Mouse (Mus musculus) adrenal gland, adult 2 months (tissue): ENCODE results near the gene Inpp5f. TPM values are rescaled to one million over a fixed set of nuclear protein-coding genes. Genes with fewer than 3 reads are reported as not detected.
A peak's percentile ranks its signal among the peaks of the same experiment; 100 is the strongest.
"Not testable (repeated sequence)": the region's sequence is repeated elsewhere in the genome, so short reads cannot be mapped to it uniquely, and the experiment has no call there.

Source experiments
- DNase-seq: peaks from one replicate; pipeline ENCODE4 v3.0.0; 2021
- polyA plus RNA-seq: library from polyadenylated mRNA; depleted of rRNA; stranded (reverse); fragments of >200 nt; gene quantifications from 2 replicates; pipeline ENCODE4 v1.2.3, GENCODE M21; 2012
- total RNA-seq, 2 experiments: library from RNA; stranded (reverse); gene quantifications; 2 replicates each; pipeline ENCODE4 v1.2.3; 2021

The Inpp5f gene
- total and polyA plus RNA-seq, 3 experiments = 10.9 to 21.7 (median 18.2) TPM

DNA sequence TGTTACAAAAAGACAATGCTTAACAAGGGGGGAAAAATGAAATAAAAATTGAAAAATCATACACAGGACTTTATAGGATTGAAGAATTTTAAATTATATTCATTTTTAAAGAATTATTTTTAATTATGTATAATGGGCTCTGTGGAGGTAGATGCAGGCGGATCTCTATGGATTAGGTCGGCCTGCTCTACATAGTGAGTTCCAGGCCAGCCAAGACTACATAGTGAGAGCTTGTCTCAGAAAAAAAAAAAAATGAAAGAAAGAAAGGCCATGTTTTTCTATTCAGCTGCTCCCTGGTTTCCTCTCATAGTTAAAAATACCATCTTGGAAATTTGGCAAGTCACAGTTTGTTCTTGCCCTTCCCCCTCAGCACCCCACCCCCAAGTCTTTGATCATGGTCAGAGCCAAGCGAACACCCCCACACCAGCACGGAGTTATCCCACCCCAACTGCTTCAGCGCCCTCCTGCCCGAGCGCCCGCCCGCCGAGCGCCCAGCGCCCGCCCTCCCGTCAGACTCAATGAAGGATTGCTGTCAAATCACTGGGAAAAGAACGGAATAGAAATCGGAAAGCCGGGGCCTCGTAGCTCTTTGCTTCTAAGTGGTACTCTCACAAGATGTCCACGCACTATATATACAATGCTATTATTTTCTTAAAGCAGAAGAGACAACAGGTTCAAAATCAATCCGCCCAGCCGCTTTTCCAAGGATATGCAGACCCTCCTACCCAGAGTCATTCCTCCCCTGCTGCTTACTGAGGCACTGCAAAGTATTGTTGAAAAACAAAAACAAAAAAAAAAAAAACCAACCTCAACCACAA is 18.8 kb upstream of the Inpp5f start:
- peak; percentile 67 for DNase-seq

GRCm38 (mm10) chr7:128592936-128593241 is 18.2 kb upstream of the Inpp5f start:
- DNase-seq = no peak

DNA sequence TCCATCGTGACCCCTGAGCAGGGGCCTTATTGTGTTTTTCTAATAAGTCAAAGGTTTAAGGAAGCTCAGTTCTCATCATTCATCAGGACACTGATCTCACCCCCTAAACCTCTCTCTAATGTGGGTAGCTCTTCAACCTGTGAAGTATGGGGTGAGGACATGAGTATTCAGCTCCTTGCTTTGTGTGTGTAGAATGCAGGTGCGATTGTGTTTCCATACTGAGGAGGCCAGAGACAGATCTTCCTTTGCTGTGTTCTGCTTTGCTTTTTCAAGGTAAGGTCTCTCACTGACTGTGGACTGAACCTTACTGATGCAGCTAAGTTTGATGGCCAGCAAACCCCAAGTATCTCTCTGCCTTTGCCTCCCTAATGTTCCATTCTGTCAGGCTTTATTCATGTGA is 14.9 kb upstream of the Inpp5f start:
- no peak for DNase-seq

GRCm38 (mm10) chr7:128599072-128599471 is 12.1 kb upstream of the Inpp5f start:
- no peak for DNase-seq

GRCm38 (mm10) chr7:128601826-128602225 is 9.3 kb upstream of the Inpp5f start:
- DNase-seq = no peak

GRCm38 (mm10) chr7:128609936-128610335 is 1.2 kb upstream of the Inpp5f start:
- DNase-seq = not testable (repeated sequence)

DNA sequence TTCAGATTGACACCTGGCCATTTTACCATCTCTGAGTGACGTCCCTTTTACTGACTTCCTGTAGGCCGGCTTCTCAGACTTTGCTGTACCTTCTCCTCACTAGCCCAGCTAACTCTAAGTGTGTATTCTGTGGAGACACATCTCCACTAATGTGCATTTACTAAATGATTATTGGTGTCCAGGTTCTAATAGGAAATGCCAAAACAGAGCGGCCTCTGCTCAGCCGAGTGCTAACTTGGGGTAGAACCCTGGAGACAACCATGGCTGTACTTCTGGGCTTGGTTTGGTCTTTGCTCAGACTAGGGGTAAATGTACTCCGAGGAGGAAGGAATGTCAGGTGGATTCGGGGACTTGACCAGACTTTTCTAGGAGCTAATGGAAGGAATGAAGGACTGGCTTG is 638 bp upstream of the Inpp5f start:
- no peak for DNase-seq

DNA sequence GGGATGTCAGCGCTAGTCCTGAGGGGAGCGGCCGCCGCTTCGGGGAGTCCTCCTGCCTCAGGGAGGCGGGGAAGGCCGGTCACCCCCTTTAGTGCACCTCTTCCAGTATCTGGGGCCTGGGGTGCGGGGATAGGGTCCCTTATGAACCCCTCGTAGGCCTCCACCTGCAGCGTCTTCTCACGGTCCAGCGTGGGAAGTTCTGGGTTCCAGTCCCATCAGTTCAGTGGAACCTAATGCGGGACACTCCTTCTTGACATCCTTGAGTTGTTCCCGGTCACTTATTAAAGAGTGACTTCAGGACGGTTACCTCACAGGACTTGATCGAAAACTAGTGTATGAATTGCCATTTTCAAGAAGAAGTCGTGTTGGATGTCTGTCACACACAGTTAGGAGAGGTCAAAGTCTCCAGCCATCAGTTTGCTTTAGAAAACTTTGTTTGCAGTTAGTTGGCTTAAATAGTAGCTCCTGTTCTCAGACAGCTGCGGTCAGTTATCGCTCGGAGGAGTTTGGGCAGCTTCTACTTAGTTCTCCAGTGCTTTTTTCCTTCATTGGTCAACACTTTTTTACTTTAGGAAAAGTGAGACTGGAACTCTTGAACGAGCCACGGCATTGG is 777 bp downstream of the Inpp5f start:
- DNase-seq = peak; percentile 29

- DNase-seq = no peak
Observed at GRCm38 (mm10) chr7:128612521-128613181, 1.5 kb downstream of the Inpp5f start.

DNA sequence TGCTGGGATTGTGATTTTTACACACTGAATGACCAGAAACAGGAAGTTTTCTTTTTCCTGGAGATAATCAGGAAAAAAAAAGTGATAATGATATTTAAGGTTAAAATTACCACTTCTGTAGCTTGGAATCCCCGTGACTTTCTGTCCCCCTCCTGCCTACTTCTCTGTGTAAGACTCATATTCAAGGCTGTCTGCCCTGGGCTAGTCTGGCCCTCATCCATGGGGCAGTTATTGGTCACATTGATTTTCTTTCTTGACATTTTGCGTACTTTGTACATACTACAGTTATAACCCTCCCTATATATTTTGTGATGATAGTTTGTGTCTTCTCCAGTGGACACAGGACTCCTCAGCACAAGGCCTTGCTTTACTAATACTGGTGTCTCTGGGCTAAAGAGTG is 2.5 kb downstream of the Inpp5f start:
- DNase-seq = peak; percentile 38

DNA sequence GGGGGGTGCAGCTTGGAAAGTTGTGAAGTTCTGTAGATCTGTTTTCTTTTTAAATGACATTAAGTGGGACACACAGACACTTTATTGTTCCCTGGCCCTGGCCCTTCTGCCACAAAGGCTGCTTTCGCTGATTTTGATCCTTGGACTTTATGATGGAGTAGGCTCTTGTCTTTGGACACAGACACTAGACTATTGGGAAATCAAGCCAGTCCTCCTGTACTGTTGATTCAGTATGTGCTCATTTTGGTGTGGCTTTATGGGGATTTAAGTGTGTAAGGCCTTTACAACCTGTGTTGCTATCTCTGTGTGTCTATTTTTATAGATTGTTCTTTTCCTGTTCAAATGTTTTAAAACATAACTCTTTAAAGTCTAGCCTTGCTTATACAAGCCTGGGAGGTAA is 6.5 kb downstream of the Inpp5f start:
- no peak for DNase-seq

DNA sequence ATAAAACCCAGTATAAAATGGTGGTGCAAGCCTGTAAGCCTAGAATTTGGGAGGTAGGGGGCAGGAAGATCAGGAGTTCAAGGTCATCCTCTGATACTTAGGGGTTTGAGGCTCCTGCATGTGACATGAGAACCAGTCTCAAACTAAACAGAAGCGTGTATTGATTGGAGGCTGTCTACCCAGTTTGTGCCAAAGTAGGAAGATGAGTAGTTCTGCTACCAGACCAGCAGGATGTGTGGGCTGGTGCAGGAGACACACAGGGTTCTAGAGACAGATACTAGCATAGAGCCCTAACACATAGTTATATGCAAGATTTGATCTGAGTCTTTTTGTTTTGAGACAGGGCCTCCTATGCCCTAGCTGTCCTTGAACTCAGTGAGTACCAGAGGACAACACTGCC is 9.1 kb downstream of the Inpp5f start:
- DNase-seq = no peak

DNA sequence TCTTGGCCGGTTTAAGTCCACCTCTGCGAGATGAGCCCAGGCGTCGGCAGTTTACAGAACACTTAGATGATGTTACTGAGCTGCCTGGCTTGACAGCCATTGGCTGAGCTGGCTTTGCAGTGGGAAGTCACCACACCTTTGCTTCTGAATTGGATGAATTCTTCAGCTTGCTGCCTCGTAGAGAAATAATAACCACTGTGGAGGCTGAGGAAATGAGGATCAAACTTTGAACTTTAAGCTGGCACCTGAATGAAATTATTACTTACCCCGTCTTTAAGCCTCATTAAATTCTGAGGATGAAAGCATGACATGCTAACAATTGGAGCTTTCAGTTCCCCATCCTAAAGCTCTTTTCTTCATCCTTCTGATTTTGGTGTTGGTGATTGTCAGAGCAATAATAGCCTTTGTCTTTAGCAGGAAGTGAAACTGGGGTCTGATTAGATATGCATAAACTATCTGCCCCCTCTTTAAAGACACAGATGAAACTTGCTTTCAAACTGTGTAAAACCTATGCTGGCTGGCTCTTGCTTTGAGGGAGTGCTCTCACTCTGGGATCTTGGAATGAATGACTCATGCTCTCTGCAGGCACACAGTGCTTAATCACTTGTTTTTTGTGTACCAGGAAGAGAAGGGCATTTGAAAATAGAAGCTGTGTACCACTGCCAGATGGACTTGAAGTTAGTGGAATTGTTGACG is 11.3 kb downstream of the Inpp5f start:
- DNase-seq = peak; percentile 66

DNA sequence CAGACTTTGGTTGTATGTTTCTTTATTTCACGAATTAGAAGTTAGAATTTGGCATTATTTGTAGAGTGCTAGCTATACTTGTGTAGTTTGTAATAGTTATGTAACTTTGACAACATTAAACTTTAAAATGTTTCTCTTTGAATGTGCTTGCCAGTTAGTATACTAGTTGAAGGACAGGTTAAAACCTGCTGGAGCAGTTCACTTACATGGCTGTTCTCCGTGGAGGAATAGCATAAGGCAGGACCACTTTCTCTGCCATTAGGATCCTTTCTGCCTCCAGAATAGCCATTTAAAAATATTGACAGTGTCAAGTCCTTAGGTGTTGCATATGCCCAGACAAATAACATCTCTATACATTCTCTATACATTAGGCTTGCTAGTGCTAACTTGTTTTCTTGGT is 11.9 kb downstream of the Inpp5f start:
- no peak for DNase-seq

DNA sequence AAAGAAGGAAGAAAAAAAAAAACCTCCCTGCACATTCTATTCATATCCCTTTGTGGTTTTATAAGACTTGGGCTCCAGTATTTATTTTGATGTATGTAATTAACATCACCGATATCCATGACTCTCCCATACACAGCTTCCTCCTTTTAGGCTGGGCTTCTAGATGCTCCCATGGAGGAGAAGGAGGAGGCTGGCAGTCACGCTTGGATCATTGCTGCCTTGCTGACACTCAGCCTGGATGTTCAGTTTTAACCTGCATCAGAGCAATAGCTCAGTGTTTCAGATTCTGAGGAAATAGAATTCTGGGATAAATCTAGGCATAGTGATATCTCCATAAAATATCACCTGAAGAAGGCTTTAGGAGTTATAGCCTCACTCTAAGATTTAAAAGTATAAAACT is 14.3 kb downstream of the Inpp5f start:
- DNase-seq = no peak

GRCm38 (mm10) chr7:128626601-128627000 is 15.5 kb downstream of the Inpp5f start:
- DNase-seq = no peak

DNA sequence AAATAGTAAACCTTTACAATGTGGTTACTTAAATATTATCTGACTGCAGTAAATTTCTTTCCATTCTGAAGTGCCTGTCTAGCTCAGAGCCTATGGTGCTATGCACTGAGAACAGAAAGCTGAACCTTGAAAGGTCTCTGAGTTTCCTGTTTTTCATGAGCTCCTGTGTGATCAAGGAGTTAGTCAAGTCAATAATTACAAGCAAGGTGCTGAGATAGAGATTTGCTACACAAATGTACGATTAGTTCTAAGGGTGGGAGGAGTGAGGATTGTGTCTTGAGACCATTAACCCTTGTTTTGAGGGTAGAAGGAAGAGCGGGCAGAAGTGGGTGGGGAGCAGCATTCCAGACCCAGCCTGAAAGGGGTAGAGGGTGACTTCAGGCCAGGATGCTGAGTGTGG is 16.1 kb downstream of the Inpp5f start:
- no peak for DNase-seq

DNA sequence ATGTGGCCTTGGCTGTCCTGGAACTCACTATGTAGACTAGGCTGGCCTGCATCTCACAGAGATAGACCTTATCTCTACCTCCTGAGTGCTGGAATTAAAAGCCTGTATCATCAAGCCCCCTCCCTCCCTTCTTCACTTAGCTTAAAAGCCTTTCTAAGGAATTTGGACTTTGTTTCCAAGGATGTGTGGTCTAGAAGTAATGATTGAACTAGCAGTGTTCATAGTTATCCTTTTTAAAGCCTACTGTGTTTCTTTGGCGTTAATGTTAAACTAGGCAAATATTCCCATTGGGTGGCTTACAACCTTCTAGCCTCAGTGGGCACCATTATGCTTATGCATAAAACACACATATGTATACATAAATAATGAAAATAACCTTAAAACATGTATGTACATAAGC is 16.6 kb downstream of the Inpp5f start:
- DNase-seq = no peak

DNA sequence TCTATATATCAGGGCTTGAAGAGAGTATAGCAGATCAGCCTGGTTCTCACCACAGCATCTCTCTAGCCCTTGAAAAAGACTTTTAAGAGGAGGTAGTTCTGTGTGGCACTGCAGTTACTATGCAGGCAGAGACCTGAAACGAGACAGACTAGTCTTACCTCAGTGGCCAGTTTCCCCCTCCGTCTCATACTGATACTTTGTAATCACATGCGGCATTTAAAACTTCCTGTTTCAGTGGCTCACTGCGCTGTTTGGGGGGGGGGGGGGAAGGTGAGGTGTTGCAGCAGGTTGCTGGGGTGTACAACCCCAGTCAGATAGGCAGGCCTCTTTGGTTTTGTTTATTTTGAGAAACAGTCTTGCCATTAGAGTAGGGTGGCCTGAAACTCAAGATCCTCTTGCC is 22.0 kb downstream of the Inpp5f start:
- no peak for DNase-seq

DNA sequence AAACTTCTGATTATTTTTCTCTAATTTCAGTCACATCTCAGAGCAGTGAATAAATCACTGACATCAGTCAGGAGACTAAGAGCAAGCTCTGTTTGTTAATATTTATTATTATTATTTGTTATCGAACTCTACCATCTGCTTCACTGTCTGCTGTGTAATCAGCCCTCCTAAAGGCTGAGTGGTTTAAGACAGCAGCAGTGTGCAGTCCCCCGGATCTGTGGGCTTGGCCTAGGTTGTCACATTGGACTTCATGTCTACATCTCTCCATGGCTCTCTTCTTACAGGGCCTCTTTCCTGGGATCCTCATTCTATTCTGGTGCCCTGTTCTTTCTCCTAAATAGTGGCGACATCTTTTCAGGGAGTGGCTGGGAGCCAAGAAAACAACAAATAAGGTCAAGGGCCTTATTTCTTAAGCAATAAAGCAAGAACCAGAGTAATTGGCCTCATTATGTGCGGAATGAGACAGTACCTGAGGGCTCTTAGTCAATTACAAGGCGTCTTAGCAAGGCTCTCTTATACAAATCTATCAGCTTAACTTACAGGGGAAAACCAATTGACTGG is 28.9 kb downstream of the Inpp5f start:
- peak; percentile 56 for DNase-seq

DNA sequence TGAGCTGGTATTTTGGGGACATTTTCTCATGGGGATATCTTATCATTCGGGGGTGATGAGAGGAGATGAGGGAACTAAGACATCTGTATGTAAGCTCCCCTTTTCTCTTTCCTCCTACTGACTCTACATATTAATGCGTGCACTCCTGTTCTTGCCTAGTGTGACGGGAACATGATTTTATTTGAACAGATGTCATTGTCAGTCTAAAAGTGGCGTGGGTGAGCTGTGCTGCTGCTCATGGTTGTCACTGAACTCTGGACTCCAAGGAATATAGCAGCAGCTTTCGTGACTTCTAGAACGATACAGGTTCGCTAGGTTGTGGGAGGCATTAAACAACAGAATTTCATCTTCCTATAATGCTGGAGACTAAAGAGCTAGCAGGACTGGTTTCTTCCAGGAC is 30.4 kb downstream of the Inpp5f start:
- no peak for DNase-seq

DNA sequence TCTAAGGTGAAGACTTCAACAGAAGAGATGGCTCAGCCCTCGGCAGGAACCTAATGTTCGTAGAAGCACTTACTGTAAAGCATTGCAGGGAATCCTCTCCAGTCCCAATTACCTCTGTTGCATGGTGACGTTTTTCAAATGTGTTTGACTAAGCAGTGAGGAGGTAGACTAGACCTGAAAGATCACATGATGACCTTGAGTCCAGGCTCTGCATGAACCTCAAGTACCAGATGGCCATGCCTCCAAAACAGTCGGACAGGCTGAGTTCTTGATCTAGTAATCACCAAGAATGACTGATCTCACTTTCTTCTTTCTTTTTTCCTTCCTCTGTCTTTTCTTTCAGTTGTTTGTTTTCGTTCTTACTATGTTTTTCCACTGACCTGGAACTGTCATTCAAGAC is 31.3 kb downstream of the Inpp5f start:
- DNase-seq = no peak

DNA sequence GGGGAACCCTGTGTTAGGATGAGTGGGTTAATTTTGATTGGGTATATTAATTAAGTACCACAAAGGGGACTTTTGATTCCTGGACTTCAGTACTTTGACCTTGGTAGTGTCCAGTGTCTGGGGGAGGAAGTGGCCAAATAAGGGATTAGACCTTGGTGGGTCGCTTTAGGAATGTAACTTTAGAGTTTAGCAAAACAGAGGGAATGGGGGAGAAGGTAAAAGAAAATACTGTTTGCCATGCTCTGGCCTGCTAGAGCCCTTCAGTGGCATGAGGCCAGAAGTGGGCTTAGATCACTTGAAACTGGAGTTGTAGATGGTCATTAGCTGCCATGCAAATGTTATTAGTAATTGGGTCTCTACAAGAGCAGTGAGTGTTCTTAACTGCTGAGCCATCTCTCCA is 45.8 kb downstream of the Inpp5f start:
- no peak for DNase-seq
